Mouse (Mus musculus) lung, postnatal 14 days (tissue): ENCODE measurements around the gene Mmp24.
"Not testable (repeated sequence)": the region's sequence is repeated elsewhere in the genome, so short reads cannot be mapped to it uniquely, and the experiment has no call there.

ENCODE experiments used
- DNase-seq: peaks from one replicate; pipeline ENCODE4 v3.0.0; 2021

Gene Mmp24

DNA sequence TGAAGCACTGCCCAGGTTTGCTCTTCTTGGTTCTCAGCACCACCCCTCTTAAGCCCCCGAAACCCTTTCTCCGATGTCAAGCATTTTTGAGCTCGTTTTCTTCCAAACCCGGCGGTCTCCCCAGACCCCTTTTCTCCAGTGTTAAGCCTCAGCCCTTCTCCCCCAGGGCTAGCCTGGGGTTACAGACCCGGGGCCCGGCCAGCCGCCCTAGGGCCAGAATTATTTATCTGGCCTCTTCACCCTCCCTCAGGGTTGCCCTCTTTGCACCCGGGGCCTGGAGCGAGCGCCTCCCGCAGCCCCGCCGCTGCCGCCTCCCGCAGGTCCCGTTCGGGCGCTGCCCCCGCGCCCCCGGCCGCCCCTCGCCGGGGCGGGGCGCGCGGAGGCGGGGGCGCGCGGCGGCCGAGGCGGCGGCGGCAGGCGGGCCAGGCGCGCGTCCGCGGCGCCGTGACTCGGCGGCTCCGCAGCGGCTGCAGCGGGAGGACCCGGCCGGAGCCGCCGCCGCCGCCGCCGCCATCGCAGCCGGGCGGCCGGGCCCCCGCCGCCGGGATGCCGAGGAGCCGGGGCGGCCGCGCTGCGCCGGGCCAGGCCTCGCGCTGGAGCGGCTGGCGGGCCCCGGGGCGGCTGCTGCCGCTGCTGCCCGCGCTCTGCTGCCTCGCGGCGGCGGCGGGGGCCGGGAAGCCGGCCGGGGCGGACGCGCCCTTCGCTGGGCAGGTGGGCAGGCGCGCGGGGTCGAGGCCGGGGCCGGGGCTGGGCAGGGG is at the start of gene Mmp24:
Mmp24 (plus strand) TSS at position 416 of the 758 bp plus-strand sequence.
- DNase-seq, result no peak

DNA sequence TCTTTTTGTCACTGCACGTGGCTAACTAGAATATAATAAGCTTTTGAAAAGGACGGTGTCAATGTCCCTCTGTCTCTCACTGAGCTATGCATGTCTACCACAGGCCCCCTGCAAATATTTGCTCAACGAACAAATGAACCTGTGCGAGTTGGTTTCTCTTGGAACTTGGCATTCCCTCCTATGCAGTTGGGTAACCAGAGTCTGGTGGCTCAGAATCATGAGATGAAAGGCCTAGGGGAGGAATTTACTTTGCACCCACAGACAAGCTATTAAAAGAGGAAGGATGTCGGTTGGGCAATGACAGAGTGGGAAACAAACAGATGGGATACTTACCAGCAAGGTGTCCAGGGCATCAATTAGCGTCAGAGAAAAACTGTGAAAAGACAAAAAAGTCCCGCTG is 48.8 kb upstream of the Mmp24 start:
- DNase-seq, result no peak

DNA sequence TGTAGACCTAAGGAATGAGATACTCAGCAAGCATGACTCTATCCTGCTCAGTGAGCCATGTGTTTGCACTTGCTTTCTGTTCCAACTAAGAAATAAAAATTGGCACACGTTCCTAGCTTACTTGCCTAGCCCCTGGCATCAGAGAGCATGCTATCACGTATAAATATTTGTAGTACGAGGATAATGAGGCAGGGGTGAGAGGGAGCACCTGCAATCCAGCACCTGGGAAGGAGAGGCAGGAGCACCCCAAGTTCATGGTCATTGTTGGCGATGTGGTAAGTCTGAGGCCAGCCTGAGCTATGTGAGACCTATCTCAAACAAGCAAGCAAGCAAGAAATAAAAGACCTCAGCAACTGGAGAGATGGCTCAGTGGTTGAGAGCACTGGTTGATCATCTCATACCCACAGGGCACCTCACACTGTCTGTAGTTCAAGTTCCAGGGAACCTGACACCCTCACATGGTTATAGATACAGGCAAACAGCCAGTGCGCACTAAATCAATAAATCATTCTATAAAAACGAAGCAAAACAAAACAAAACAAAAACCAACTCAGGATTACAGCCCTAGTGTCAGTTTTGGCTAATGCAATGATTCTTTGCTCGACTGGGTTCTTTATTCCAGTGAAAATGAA is 47.3 kb upstream of the Mmp24 start:
- no peak for DNase-seq

DNA sequence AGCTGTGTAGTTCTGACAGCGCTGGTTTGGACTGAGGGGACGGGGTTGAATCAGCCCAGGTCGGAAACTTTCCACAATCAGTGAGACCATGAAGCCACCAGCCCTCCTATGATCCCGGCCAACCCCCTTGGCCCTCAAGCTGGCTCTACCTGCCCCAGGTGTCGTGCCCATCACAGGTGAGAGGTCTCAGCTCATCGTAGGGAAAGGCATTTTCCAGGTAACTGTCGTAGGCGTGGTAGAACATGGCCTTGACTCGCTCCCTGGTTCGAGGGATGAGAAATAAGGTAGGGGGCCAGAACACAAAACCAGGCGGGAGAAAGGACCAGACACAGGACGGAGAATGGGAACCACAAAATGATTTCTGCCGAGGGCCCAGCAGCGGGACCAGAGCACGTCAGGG is 46.4 kb upstream of the Mmp24 start:
- no peak for DNase-seq

DNA sequence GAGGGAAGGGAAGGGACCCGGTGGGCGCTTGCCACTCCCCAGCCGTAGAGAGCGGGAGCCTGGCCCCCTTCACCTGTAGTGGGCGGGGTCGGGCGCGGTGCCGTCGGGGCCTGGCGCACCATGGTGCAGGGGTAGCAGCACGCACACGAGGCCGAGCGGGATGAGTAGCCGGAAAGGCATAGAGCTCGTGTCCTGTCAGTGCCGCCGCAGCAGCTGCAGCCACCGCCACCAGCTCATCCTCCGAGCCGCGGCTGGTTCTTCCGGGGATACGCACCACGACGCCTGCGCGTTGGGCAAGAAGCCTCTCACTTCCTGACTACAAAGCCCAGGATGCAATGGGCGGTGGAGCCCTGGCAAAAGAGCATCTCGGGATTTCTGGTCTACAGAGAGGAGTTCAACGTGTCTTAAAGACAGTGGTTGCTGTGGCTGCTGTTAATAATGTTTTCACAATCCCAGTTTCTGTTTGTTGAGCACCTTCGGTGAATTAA is 45.9 kb upstream of the Mmp24 start, which contains the start of gene Edem2:
Edem2 (minus strand) TSS at position 318 of the 488 bp plus-strand sequence.
- peak; percentile 93 for DNase-seq

DNA sequence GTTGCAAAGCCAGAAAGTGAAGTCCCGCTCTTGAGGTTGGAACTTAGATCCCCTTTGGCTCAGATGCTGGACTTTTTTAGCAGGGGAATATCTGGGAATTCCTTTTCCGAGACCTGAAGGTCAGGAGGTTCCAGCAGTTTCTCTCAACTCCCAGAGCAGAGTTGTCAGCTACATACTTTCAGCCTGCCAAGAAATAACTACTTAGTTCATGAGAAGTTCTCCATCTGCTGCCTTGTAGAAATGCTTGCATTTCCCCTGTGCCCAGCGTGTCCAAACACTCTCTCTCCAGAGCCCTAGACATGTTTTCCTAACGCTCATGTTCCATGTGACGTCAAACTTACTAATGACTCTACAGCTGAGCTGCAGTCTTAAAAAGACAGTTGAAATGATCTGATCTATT is 40.1 kb upstream of the Mmp24 start:
- no peak for DNase-seq

DNA sequence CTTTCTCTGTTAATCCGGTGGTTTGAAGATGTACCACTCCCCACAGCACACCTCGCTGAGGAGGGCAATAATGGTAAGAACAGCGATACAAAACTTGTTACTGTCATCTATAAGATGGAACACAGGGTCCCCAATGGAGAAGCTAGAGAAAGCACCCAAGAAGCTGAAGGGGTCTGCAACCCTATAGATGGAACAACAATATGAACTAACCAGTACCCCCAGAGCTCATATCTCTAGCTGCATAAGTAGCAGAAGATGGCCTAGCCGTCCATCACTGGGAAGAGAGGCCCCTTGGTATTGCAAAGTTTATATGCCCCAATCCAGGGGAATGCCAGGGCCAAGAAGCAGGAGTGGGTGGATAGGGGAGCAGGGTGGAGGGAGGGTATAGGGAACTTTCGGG is 39.4 kb upstream of the Mmp24 start, which contains the start of gene Gm17581:
Gm17581 (minus strand) TSS at position 101 of the 400 bp plus-strand sequence.
- DNase-seq, result not testable (repeated sequence)

DNA sequence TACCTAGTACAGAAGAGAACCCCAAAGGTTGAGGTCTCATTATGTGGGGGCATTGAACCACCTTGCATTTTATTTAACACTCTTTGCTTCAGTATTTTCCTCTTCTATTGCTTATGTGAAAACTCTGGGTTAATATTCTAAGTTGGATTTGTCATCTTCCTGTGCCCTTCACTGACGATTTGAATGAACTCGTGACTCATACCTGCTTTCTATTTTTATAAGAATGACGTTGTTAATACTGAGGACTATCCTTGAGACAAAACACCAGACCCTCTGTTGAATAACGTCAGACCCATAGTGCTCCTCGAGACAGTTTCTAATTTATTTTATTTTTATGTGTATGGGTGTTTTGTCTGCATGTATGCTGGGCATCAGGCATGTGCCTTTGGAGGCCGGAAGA is 38.2 kb upstream of the Mmp24 start:
- no peak for DNase-seq

DNA sequence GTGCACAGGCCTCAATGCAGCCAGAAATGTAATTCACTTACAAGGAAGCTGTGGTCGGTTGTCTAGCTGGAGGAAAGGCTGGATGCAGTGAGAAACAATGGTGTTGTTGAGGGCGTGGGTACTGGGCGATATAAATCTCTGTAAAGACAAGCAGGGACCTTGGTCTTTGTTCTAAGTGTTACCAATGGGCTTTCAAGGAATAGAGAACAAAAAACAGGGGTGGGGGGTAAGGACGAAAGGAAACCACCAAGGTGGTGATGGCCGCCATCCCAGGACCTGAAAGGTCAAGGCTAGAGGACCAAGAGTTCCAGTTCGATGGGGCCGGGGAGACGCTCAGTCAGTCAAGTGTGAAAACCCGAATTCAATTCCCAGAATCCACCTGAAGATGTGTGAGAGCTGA is 37.3 kb upstream of the Mmp24 start:
- DNase-seq, result peak; percentile 5

DNA sequence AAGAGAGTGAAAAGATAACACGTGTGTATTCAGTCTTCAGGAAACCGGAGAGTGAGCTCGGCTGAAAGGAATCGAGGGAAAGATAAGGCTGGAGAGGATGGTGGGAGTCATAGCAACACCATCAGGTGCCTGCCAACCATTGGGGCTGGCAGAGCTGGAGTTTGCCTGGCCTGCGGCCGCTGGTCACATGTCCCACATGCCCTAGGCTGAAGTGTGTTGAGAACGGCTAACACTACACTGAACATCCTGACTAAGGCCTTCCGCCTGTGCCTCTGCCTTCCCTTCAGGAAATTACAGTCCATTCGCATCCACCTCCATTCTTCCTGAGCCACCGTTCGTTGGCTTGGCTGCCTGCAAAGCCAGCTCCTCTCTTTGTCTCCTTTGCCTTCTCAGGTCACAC is 32.9 kb upstream of the Mmp24 start:
- no peak for DNase-seq

DNA sequence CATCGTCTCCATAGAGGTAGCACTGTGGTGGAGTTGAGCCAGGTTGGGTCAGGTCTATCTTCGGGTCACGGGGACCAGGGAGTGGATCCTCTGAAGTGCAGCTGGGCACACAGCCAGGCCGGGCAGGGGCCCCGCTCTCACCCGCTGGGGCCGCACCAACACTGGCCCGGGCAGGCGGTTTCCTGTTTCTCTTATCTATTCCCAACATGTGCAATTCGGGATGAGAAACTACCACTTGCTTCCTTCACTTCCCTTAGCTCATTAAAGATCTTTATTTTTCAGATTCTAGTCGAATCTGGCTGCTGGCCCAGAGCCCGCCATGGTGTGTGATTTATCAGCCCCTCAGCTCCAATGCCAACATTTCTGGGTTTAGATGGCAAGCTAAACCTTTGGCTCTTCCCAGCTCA is 32.2 kb upstream of the Mmp24 start:
- peak; percentile 71 for DNase-seq

DNA sequence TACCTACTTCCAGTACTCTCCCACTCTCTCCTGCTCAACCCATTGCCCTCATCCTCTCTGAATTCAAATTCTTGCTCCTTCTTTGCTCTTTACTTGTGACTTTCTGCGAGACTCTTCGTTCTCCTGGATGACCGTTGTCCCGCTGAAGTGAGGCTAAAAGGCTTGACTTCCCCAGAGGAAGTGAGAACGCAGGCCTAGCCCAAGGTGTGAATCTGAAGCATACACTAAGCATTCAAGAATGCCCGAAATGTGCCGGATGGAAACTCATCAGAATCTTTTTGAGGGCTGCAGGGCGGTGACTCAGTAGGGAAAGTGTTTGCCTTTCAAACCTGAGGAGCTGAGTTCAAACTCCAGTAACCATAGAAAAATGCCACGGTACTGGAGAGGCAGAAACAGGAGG is 31.8 kb upstream of the Mmp24 start:
- DNase-seq, result no peak

DNA sequence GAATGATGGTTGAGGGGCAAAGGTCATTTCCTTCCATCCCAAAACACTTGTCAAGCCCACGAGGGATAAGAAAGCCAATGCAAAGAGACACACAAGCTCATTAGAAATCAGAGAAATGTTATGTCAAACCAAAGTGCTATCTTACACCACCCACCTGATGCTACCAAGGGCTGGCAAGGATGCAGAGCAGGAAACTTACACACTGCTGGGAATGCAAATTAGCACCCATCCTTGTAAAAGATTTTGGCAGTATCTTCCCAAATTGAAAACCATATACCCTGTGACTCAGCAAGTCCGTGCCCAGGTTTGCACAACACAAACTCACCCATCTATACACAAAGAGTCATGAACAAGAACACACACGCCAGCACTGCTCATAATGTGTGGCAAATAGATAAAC is 29.7 kb upstream of the Mmp24 start:
- DNase-seq, result no peak

DNA sequence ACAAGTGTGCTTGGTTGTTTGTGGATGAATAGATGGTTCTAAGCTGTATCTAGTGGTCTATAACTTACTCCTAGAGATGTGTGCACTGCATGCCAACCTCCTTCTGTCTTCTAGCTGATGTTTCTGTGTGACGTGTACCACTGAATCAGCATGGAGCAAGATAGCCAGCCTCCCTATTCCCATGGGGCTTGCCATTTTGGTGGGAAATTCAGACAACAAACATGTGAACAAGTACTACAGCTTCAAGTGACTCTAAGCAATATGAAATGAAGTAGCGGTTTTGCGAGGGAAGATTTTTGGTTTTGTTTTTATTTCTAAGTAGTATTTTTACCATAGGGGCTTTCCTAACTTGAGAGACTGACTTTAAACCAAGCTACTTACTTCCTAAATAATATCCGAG is 25.7 kb upstream of the Mmp24 start:
- DNase-seq, result no peak

DNA sequence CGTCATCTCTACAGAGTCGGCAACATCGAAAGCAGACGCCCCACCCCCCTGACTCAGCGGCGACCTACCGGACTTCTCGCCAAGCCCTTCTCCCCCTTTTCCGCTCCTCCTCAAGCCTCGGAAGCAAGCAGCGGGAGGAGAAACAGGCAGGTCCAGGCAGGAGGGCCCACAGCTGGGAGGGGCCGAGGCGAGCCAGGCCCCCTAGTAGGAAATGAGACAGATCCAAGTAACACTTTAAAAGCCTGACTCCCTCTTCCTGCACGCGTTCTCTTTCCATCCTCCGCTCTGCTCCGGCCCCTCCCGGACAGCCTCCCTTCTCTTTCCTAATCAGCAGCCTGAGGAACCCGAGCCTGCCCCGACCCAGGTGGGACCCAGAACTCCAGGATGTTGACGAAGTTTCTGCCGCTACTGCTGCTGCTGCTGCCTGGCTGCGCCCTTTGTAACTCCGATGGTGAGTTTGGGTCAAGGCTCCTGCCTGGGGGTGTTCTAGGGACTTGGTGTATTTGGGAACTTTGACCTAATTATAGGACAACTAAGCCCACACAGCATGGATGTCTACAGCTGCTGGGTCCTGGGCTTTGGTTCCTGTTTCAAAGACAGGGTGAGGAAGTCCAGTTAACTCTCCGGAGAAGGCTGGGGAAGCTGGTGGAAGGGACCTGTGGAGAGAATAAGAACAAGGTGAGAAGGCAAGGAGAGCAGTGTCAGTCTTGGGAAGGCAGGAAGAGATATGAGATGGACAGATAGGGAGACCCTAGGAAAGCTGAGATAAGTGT is 23.9 kb upstream of the Mmp24 start, which contains the start of gene Procr:
Procr (plus strand) TSS at position 104 of the 773 bp plus-strand sequence.
- peak; percentile 56 for DNase-seq

DNA sequence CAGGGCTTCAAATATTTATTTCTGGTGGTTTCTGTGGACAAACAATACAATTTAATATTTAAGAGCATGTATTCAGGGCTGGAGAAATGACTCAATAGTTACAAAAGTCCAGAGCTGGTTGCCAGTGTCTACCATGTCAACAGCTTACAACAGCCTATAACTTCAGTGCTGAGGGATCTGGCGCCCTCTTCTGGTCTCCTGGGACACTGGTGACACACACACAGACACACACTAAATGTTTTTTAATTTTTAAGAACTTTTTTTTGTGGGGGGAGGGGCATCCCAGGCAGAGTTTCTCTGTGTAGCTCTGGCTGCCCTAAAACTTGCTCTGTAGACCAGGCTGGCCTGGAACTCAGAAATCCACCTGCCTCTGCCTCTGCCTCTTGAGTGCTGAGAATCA is 19.4 kb upstream of the Mmp24 start:
- DNase-seq, result peak; percentile 72

DNA sequence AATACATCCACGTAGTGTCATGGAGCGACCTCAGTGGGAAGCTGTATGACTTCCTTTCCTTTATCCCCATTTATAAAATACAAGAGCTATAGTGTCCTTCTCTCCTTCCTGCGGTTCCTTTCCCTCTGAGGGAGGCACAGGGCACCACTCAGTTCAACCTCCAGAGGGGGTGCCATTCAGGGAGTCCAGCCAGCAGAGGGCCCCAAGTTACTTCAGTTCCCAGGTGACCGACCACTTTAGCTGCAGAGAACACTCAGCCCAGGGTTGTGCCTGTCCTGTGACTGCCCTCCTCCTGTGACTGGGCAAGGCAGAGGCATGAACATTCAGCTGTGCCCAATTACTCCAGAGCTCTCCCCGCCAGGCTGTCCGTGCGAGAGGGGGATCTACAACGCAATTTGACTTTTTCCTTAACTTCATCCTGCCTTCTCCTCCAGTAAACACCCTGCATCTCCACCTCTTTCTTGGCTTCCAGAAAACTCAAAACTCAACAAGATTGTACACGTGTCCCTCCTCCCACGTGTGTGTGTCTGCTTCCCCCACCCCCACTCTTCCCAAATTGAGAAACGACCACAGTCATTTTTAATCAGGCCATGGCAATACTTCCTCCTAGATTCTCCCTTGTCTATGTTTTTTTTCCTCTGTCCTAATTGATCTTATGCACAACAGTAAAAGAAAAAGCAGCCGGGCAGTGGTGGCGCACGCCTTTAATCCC is 18.1 kb upstream of the Mmp24 start:
- DNase-seq, result peak; percentile 16

DNA sequence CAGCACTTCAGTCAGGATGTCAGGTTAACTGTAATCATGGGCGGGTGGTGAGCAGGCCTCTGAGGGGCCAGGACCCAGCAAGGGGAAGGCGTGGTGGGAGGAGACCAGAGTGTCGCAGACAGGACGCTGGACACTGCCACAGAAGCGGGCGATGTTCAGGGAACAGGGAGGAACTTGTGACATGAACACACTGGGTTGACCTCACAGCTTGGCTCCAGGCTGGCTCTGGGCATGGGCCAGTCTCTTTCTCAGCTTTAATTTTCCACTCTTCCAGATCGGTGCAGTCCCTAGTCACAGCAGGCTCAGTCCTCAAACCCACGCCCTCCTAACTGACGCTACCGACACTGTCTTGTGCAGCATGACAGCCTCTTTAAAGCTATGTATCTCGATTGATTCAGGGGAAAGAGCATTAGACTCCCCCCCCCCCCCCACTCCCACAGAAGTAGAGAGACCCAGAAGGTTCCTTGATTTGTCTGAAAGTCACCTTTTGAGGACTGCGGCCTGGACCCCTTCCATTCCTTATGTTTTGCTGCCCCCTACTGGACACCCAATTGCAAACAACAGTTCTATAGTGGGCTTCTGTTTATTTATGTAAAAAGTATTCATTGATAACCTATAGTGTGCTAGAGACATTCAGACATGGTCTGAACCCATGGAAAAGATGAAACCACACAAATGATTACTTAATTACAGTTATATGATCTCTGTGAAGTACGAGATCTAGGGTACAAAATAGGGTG is 10.3 kb upstream of the Mmp24 start:
- DNase-seq, result peak; percentile 85

DNA sequence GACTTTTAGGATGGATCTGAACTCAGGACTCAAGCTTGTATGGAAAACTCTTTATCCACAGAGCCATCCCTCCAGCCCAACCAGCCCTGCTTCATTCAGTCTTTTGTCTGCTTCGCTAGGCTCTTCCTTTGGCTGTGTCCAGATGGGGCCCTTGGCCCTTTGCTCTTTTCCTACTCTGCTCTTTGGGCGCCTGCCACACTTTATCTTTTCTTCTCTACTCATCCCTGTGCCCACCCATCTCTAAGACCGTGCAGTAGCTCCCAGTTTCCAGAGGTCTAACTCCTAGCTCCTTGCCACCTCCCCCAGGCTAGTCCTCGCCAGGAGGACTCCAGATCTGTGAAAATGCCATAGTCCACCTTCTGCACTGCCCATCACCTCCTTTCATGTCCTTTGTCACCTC is 1.5 kb upstream of the Mmp24 start:
- no peak for DNase-seq

DNA sequence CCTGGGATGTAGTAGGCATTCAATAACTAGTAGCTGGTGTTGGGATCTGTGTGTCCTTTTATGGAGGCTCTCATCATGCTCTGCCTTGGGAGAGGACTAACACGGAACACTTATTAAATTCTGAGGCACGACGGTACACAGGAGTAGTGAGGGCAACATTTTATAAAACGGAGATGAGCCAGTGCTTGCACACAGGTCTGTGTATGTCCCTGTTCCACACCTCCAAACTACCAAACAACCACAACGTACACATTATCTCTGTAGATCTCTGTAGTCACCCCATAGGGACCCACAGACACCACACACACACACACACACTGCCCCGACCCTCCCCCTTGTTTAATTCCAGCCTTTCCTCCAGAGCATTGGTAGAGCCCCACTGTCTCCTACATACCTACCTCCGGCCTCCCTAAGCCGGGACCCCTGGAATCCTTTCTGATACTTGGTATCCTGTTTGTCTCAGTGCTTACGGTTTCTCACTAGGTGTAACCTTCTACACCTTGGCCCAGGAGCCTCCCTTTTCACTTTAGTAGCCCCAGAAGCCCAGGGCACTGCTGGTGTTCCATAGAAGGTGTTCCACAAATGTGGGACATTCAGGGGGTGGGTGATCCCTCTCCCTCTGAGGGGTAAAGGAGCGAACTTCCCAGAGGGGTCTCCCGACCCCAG is 748 bp upstream of the Mmp24 start:
- no peak for DNase-seq

DNA sequence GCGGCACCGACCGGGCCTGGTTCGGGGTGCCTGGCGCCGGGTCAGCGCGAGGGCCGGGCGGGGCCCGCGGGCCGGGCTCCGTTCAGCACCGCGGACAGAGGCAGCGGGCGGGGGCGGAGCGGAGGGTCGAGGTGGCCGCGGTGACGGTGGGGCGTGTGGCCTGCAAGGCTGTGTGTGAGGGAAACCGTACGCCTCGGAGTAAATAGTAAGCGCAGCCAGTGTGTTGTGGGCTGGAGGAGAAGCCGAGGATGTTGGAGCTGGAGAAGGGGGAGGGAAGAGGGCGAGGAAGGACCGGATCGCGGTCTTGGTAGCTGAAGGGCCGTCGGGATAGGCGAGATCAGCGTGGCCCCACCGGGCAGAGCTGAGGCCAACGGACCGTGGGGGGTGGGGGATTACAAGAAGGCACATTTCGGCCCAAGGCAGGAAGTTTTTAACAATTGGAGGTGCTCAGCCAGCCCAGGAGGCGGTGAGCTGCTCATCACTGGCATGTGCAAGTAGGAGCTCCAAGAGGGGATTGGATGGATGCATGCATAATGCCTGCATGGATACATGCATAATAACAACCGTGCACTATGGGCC is 632 bp downstream of the Mmp24 start:
- peak; percentile 68 for DNase-seq
